Mouse (Mus musculus) cerebellum, adult 18-20 months (tissue): ENCODE measurements around the gene Tfap2c.

Experiments
- DNase-seq, 2 experiments: peaks; one replicate each; pipeline ENCODE4 v3.0.0; 2021

The Tfap2c gene

DNA sequence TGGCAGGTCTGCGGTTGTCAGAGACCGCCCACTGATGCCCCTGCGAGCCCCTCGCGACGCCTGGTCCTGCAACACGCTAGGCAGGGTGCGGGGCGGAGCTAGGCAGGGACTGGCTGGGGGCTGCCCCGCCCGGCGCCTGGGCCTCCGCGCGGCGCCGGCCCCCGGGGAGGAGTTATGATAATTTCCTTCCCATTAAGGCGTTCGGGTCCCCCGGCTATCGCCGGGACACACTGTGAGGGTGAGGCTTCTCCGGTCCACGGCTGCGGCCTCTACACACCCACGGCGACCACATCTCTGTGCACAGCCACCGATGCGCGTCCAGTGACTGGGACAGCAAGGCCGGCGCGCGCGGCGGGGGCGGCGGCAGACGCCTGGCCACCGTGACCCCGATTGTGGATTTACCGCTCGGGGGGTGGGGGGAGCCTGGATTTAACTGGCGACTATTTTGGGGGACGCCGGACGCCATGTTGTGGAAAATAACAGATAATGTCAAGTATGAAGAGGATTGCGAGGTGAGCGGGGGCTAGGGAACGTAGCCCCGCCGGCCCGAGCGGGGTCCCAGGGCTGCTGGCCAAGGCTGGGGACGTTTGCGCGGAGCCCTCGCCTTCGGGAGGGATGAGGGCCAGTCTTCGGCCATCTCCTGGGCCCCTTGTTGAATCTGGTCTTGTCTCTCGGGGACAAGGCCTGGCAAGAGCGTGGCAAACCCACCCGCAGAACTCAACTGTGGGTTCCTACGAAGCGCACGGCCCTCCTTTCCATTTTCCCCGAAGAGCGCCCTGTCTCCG is at the start of gene Tfap2c:
TSS of gene Tfap2c (plus strand) at position 223 of the 785 bp plus-strand sequence.
- DNase-seq = no peak

DNA sequence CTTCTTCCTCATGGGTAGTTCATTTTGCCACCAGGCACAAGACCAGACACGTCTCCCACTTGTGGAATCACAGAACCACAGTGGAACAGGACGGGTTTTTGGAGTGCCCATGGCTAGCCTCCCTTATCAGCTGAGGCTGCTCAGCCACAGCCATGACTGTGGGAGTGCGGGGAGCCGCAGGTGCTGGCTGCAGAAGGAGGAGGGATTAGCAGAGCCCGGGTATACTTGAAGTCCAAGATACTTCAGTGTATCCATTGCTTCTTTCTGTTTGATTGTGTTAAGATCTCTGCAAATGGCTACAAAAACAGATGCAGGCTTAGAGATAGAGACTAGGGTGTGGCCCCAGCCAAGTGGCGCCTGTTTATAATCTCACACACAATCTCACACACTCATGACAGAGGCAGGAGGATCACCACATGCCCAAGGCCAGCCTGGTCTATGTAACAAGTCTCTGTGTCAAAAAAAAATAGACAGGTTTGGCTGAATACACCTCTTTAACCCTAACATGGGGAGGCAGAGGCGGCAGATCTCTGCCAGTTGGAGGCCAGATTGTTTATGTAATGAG is 48.6 kb upstream of the Tfap2c start:
- no peak for DNase-seq

DNA sequence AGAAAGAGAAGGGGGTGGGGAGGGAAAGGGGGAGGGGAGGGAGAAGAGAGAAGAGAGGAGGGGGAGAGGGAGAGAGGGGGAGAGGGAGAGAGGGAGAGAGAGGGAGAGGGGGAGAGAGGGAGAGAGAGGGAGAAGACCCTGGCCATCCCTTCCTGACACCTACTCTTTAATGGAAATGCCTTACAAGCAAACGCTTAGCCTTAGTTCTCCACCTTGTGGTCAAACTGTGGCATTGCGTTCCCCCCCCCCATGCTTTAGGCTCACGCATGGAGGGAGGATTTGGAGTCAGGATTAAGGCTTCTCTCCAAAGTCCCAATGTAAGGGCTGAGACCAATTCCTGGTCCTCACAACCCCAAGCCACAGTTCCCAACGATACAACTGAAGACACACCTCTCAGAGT is 48.1 kb upstream of the Tfap2c start:
- DNase-seq = peak in 1 of 2 experiments; percentile 10

DNA sequence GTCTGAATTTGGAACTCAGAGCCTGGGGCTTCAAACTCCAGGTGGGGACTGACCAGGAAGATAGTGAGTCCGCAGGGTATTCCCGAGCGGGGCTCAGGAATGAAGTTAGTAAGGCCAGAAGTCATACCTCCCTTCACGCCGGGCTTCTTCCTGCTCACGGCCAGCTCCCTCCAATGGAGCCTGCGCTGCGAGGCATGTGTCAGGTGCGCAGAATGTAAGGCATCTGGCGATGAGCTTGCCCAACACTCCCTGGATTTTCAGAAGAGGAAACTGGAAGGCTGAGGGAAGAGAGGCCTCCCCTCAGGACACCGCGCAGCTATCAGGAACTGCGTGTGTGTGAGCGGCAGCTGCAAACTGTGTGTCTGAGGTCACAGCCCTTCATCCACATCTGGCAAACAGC is 47.2 kb upstream of the Tfap2c start:
- DNase-seq = no peak

DNA sequence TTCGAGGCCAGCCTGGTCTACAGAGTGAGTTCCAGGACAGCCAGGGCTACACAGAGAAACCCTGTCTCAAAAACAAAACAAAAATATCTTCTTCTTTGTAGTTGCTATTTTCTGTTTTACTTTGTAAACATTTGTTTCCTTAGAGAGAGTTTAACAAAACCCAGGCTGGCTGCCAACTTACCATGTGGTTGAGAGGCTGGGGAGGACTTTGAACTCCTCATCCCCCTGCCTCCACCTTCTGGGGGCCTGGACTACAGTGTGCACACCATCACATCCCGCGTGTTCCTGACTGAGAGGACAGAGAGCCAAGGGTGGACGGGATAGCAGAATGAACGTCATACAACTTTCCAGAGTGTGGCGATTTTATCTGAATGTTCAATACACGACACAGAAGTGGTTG is 43.3 kb upstream of the Tfap2c start:
- DNase-seq = no peak

DNA sequence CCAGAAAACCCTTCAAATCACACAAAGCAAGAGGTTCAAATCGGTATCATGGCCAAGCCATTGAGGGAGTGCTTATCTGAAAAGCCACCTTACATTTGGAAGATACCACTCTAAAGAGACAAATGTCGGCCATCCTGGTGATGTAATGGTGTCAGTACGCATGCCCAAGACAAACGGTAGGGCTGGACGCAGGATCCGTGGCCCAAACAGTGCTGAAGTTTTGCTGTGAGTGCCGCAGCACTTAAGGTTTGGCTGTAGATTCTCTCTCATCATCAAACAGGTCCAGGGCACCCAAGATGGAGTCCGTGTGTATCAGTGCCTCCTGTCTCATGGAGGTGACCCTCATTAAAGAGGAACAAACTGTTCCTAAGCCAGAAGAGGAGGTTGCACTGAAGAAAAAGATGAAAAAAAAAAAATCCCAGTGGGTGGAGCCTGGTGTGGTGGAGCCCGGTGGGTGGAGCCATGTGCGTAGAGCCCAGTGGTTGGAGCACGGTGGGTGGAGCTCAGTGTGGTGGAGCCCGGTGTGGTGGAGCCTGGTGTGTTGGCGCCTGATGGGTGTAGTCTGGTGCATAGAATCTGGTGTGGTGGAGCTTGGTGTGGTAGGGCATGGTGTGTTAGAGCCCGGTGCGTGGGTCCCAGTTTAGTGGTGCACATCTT is 39.2 kb upstream of the Tfap2c start:
- DNase-seq = no peak

DNA sequence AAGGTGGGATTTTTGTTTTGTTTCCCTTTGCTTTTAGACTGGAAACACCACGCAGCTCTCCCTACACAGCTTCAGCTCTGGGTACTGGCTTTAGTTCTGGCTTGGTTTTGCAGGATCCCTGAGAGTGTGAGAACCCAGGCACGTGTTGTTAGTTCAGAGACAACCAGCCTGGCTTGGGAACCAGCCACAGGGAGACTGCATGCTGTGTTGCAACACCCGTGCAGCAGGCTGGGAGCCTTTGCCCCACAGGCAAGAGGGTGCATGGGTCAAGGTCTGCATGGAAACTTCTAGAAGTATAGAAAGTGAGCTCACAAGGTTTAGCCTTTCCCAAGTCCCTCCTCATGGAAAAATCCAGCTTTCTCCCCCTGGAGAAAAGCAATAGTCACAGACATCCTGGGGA is 38.5 kb upstream of the Tfap2c start:
- no peak for DNase-seq

DNA sequence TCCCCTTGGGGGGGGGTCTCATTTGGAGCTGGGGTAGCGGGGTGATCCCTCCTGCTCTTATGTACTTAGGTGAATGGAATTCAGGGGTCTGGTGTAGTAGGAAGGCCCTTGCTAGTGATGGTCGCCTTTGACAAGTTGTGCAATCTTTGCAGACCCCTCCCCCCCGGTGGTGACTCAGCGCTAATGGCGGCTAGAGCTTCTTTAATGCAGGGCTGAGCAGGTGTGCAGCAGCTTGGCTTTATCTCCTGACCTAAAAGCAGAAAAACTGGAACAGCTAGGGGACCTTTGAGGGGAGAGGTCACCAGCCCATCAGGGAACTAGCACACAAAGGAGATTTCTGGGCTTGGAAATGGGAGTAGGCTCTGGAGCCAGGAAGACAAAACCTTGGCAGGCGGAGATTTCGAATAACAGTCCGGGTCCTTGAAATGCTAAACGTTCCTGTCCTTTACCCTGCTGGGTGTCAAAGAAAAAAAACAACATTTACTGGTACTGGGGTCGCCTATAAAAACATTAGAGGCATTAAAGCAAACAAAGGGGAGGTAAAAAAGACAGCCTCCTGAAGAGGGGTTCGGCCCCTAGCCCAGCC is 32.9 kb upstream of the Tfap2c start:
- DNase-seq = no peak

DNA sequence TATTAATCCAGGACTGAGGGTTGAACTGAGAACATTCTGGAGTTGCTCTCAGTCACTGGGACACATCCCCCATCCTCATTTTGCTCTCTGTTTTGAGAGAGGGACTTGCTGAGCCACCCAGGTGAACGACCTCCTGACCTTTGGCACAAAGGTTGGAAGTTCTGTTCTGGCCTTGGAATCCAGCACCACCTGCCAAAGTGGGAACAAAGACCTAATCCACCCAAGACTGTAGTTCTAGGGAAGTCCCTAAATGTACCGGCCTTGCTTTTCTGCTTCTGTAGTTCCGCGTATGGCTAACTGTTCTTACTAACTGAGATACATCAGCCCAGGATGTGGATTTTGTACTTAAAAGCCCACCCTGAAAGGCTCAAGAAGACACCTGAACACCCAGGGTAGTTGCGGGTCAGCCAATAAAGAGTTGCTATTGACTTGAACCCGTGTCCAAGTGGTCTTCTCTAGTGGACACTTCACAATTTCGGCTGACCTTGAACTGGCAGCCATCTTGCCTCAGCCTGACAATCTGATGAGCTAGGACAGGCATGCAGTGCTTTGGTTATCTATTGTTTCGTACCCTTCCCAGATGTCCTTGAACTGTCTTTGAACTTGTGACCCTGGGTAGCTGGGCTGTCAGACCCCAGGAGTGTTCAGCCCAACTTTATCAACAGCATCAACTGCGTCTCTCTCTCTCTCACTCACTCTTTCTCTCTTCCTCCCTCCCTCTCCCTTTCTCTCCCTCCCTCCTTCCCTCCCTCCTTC is 28.6 kb upstream of the Tfap2c start:
- DNase-seq = no peak

DNA sequence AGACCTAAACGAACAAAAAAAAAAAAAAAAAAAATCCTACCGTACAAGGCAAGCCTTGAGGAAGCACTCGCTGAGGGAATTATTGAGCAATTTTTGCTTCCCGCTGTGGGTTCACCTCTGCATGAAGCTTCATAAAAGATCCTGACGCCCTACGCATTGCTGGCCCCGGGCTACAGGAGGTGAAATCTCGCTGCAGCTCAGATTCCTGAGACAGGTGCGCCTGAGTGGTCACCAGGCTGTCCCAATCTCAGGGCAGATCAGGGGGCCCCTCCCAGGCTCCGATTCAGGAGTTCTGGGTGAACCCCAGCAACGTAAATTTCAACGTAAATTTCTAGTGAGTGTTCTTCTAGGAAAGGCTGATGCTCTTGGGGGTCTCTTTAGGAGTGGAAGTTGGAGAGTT is 26.9 kb upstream of the Tfap2c start:
- DNase-seq = no peak

DNA sequence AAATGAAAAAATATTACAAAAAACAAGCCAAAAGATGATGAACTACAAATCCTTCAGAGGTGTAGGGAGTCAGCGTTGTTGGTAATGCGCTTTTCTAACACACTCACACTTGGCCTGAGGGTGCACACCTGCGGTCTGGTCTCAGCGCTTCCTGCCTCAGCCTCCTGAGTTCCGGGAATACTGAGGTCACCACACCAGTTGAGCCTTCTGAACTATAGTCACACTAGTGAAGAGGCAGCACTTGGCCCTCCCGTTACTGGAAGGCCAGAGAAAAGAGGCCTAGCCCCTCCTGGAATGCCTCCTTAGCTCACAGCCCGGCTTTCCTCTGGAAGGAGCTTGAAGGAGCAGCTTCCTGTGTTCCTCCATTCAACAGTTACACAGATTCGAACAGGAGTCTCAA is 22.2 kb upstream of the Tfap2c start:
- DNase-seq = no peak

DNA sequence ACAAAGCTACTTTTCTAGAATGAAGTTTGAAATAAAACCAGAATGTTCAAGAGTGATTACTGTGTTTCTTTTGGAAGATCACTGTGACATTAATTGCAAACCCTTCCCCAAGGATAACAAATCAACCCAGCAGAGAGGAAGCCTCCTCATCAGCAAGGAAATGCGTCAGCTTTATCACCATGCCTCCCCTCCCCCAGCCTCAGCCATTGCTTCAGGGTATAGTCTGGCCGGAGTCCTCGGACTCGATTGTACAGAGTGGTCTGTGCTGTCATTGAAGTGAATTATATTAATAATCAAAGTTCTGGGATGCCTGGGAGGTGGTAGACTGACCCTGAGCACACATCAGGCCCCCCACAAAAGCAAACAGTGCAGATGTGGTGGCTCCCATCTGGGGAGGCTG is 5.4 kb upstream of the Tfap2c start:
- DNase-seq = no peak

DNA sequence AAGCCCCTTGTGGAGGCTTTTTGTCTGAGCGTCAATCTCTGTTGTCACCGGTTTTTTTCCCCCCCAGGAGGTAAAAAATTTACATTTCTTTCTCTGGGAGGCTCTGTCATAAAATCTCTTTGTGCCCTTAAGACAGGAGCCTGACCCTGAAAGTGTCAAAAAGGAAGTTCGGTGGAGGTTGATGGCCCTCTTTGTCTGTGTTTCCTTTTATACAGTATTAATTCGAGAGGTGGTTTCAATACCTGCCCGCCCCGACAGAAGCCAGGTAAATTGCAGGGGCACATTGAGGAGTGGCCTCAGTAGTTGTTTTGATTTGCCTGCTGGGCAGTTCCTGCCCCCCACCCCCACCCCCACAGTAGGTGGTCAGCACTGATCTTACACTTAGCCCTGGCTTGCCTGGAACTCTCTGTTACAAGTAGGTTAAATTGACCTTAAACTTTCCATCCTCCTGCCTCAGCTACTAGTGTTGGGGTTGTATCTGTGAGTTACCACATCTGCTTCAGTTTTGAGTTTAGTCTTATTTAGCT is 4.7 kb upstream of the Tfap2c start:
- no peak for DNase-seq

DNA sequence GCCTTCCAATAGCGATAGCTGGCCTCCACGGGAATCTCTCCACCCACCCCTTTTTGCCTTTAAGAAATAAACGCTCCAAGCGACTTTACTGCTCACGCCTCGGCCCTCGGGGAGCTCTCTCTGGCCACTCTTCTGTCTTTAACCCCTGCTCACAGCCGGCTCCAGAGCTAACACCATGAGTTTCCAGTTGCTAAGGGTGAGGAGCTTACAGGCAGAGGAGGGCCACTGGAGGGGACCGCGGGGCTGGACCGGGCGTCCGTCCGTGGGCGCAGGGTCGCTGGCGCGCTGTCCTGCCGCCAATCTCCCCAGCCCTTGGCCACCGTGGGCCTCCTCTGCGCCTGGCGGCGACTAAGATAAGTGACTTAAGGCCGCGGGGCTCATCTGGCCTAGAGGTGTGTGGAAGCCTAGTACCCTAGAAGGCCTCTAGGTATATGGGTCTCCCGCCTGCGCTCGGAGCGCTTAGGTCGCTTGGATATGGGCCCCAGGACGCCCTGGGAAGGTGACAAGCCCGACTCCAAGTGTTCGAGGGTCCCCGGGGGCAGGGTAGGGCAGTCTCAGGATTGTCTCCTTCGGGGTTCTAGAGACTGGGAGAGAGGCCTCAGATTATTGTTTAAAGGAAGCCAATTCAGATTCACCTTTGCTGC is 3.7 kb upstream of the Tfap2c start:
- DNase-seq = no peak

DNA sequence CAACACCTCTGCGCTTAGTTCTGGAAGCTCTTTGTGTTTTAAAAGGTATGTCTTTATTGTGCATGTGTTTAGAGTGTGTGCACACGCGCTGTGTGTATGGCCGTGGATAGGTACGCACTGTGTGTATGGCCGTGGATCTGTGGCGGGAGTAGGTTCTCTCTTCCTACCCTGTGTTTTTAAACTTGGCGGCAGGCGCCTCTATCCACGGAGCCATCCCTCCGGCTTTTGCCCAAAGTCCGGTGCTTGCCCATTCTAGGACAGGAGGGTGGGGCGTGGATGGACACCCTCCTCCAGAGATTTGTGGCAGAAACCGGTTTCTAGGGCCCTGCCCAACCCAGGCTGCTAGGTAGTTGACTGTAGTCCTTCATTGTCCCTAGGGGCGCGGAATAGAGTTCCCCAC is 2.8 kb upstream of the Tfap2c start:
- DNase-seq = no peak

DNA sequence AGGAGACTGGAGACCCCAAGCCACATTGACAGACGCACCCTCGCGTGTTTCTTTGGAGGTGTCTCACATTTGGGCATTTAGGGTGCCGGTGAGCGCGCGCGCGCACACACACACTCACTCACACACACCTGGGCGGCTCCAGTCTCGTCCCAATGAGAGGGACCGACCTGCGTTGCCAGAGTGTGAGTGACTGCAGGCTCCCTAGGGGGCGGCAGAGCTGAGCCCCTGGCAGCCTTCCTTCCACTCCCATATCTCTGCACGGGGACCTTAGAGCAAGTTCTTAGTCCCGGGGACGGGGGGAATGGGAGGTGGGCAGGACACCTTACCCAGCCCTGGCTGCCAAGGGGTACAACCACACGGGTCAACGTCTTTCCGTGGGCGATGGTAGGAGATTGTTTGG is 2.3 kb upstream of the Tfap2c start:
- no peak for DNase-seq

DNA sequence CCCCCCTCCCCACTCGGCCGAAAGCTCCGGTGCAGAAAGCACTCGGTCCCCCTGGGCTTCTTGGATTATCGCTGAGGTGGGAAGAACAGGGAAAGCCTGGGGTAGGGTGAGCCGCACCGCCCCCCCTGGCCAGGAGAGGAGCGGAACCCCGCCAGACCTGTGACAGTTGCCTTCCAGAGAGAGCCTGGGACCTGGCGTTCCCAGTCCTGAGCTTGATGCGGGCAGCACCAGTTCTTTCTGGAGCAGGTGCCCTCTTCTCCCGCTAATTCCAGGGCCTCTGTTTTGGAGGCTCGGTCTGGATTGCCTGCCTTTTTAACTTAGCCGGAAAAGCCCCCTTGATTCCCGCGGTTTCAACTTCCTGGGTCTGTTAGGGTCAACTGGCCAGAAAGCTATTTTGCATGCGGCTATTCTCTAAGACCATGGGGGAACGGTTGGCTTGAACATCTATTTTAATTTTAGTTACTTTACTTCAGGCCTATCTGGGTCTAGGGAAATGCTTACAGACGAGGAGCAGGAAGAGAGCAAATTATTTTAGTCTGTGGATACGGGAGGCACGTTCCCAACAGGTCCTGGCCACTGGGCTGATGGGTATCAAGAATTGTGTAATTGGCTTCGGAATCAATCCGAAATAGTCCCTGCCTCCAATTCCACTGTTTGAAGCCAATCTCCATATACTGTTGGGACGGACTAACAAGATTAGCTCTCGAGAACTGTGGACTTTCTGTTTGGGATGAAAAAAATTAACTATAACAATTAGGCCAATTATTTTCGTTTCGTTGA is 1.4 kb upstream of the Tfap2c start:
- DNase-seq = no peak

DNA sequence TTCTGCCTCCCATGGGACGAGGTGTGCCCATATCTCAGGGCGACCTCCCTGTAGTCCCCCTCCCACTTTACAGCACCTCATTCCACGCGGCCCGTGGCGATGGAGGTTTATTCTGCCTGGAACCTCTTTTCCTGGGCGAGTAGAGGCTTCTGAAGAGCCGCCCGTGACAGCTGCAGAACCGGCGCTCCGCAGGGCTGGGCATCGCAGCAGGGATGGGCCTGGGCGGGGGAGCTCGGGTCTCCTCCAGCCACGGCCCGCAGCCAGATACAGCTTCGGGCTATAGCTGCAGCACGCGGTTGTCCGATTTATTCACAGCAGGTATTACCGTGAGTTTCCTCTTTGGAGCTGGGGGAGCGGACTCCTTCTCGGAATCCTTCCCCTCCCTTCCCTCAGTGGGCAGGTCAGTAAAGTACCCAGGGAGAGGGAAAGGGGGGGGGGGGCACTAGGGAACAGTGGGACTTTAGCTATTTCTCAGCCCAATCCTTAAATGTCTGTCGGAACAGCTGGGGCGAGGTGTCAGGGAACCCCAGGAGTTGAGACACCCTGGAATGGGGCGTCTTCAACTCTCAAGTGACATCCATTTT is 629 bp upstream of the Tfap2c start:
- no peak for DNase-seq

DNA sequence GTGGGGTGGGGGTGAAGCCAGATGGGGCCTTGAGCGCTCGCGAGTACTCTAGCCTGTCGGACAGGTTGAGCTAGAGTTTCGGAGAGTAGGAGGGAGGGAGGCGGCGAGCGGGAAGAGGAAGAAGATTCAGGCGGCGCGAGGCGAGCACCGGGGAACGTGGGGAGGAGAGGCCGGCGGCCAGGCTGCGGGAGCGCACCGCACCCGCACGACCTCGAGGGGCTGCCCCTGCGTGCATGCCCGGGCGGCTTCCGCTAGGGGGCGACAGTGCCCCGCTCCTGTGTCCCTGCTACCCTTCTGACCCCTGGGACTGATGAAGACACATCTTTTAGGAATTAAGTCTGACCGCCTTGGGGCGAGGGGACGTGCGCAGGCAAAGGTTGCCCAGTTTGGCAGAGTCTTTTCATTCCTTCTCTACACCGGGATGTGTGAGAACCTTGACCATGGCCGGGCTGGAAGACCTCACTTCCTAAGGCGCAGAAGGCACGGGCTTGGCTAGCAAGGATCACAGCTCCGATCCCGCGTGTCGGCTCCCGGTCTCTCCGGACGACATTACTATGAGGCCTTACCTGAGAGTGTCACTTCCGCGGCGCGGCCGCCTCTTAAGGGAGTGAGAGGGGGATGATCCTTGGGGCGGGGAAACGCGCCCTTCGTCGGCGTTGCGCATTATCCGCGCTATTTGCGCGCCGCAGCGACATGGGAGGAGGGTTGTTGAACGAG is 1.1 kb downstream of the Tfap2c start:
- DNase-seq = peak; percentile 9 to 21

DNA sequence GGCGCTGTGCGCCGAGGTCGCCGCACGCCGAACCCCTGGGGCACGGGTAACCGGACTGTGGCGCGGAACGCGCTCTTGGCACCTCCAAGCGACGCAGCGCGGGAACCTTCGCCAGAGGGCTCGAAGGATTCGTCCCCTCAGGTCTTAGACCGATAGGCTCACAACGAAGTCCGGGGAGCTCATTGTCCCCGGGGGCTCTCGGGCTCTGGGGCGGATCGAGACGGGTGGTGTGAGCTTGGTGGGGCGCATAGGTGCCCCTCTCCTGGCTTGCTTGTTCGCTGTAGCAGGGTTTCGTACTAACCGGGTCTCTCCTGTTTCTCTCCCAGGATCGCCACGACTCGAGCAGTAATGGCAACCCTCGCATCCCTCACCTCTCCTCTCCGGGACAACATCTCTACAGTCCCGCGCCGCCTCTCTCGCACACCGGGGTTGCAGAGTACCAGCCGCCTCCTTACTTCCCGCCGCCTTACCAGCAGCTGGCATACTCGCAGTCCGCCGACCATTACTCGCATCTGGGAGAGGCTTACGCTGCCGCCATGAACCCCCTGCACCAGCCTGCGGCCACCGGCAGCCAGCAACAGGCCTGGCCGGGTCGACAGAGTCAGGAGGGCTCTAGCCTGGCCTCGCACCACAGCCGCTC is 1.8 kb downstream of the Tfap2c start:
- DNase-seq = no peak
